Mouse (Mus musculus) intestine, embryonic 14.5 days (tissue): Measurements from ENCODE around the gene Gnpnat1. TPM values are rescaled to one million over a fixed set of nuclear protein-coding genes. Genes with fewer than 3 reads are reported as not detected.
A peak's percentile ranks its signal among the peaks of the same experiment; 100 is the strongest.

Experiments
- ATAC-seq: fragments of 200-750 bp; cut with Nextera tagmentation; replicated peaks from 2 replicates; pipeline ENCODE4 v1.8.0; 2017; ENCODE audit warnings: low read depth, moderate number of reproducible peaks, moderate TSS enrichment, moderate library complexity; ENCODE audit not compliant: low FRiP score, low TSS enrichment
- DNase-seq: peaks from one replicate; pipeline ENCODE4 v3.0.0-alpha.2; 2018; ENCODE audit warnings: low spot score
- H3K27ac ChIP-seq: fragments of 300-500 bp; sonication (generic); 2 replicates; pipeline ENCODE4 v1.5.1; 2014; ENCODE audit warnings: low read depth, mild to moderate bottlenecking, control low read depth
- H3K27me3 ChIP-seq: fragments of 300-500 bp; sonication (generic); replicated peaks from 2 replicates; pipeline ENCODE4 v1.6.1; 2014; ENCODE audit warnings: low read length, control low read depth; ENCODE audit not compliant: control insufficient read depth, insufficient read depth
- H3K36me3 ChIP-seq: fragments of 300-500 bp; sonication (generic); 2 replicates; pipeline ENCODE4 v1.6.1; 2014; ENCODE audit warnings: low read length, control low read depth; ENCODE audit not compliant: control insufficient read depth, insufficient read depth
- H3K4me1 ChIP-seq: fragments of 300-500 bp; sonication (generic); replicated peaks from 2 replicates; pipeline ENCODE4 v1.6.1; 2014; ENCODE audit warnings: low read length, control low read depth, mixed read lengths; ENCODE audit not compliant: control insufficient read depth, insufficient read depth
- H3K4me2 ChIP-seq: fragments of 300-500 bp; sonication (generic); 2 replicates; pipeline ENCODE4 v1.6.1; 2014; ENCODE audit warnings: low read length
- H3K4me3 ChIP-seq: fragments of 300-500 bp; sonication (generic); 2 replicates; pipeline ENCODE4 v1.5.1; 2014; ENCODE audit warnings: low read depth, low read length, control low read depth, mixed read lengths
- H3K9ac ChIP-seq: fragments of 300-500 bp; sonication (generic); 2 replicates; pipeline ENCODE4 v1.6.1; 2014; ENCODE audit warnings: mild to moderate bottlenecking, low read length
- H3K9me3 ChIP-seq: fragments of 300-500 bp; sonication (generic); 2 replicates; pipeline ENCODE4 v1.6.1; 2016; ENCODE audit warnings: low read length, control low read depth; ENCODE audit not compliant: control insufficient read depth
- WGBS: fragments of 180-500 bp; shearing (Covaris S2); extraction: QIAGEN DNeasy Blood & Tissue Kit; methylation state at CpG from one replicate; pipeline ENCODE4 v1.1.7; 2014; 5-methylcytosine and 5-hydroxymethylcytosine counted together
- polyA plus RNA-seq: library from polyadenylated mRNA; unstranded; fragments of >200 nt; fragmentation: Nextera tagmentation; extraction: Ambion mirVana; gene quantifications from 2 replicates; pipeline ENCODE4 v1.2.1, GENCODE M21; 2014

The Gnpnat1 gene
- polyA plus RNA-seq, 1 experiment from 2014 or later, result 66.5 TPM

- 20% methylated on average over 2 of the region's 2 CpGs for WGBS
- no peaks in the 10 kb centered on the region for H3K9me3 ChIP-seq
- DNase-seq (no peak), ATAC-seq (no peak)
- H3K4me2 ChIP-seq, result peak overlapping the region; percentile 57
- no peaks in the 10 kb centered on the region for H3K27me3 ChIP-seq
- H3K9ac ChIP-seq, result peak overlapping the region; percentile 74
- peaks cover 7% of the 10 kb centered on the region for H3K4me1 ChIP-seq
- peak overlapping the region; percentile 87 for H3K27ac ChIP-seq
- H3K4me3 ChIP-seq, result peak overlapping the region; percentile 67
- H3K36me3 ChIP-seq, result peaks cover 10% of the 10 kb centered on the region; the same call in 1 of the 2 replicates
Measured at GRCm38 (mm10) chr14:45387480-45387879, 17.2 kb downstream of the Gnpnat1 start.

- H3K9ac ChIP-seq, result no peak overlapping the region
- no peak overlapping the region for H3K4me2 ChIP-seq
- 93% methylated on average over 2 of the region's 2 CpGs for WGBS
- peaks cover 23% of the 10 kb centered on the region for H3K36me3 ChIP-seq
- no peak overlapping the region for H3K4me3 ChIP-seq
- H3K9me3 ChIP-seq, result no peaks in the 10 kb centered on the region
- H3K27ac ChIP-seq, result no peak overlapping the region
- H3K27me3 ChIP-seq, result no peaks in the 10 kb centered on the region
- ATAC-seq (no peak), DNase-seq (no peak)
- H3K4me1 ChIP-seq, result peaks cover 7% of the 10 kb centered on the region
Measured at GRCm38 (mm10) chr14:45385596-45385995, 19.1 kb downstream of the Gnpnat1 start.

GRCm38 (mm10) chr14:45382912-45383311, 21.8 kb downstream of the Gnpnat1 start:
- Histone ChIP-seq H3K36me3 (peaks cover 45% of the 10 kb centered on the region), H3K4me1 (peaks cover 7% of the 10 kb centered on the region), H3K27ac (no peak overlapping the region), H3K9ac (no peak overlapping the region), H3K4me2 (no peak overlapping the region), H3K9me3 (no peaks in the 10 kb centered on the region), H3K27me3 (no peaks in the 10 kb centered on the region), H3K4me3 (no peak overlapping the region)
- DNase-seq, result no peak
- WGBS, result 82% methylated on average over 4 of the region's 4 CpGs
- no peak for ATAC-seq

- H3K9ac ChIP-seq, result no peak overlapping the region
- H3K4me1 ChIP-seq, result no peaks in the 10 kb centered on the region
- no peak for ATAC-seq
- H3K4me2 ChIP-seq, result no peak overlapping the region
- no peaks in the 10 kb centered on the region for H3K27me3 ChIP-seq
- H3K36me3 ChIP-seq, result peaks cover 45% of the 10 kb centered on the region
- H3K4me3 ChIP-seq, result no peak overlapping the region
- H3K9me3 ChIP-seq, result no peaks in the 10 kb centered on the region
- no peak for DNase-seq
- WGBS, result 79% methylated on average over 6 of the region's 6 CpGs
- H3K27ac ChIP-seq, result no peak overlapping the region
Measured at GRCm38 (mm10) chr14:45380756-45381155, 24.0 kb downstream of the Gnpnat1 start.

- H3K9ac ChIP-seq, result no peak overlapping the region
- H3K36me3 ChIP-seq, result peaks cover 45% of the 10 kb centered on the region
- H3K4me1 ChIP-seq, result no peaks in the 10 kb centered on the region
- H3K4me3 ChIP-seq, result no peak overlapping the region
- DNase-seq (no peak), ATAC-seq (no peak)
- no peaks in the 10 kb centered on the region for H3K9me3 ChIP-seq
- no peak overlapping the region for H3K4me2 ChIP-seq
- 65% methylated on average over 3 of the region's 3 CpGs for WGBS
- H3K27ac ChIP-seq, result no peak overlapping the region
- no peaks in the 10 kb centered on the region for H3K27me3 ChIP-seq
Measured at GRCm38 (mm10) chr14:45378771-45379170, 25.9 kb downstream of the Gnpnat1 start.

- peaks cover 27% of the 10 kb centered on the region for H3K36me3 ChIP-seq
- 87% methylated on average over 6 of the region's 6 CpGs for WGBS
- ATAC-seq (no peak), DNase-seq (no peak)
- H3K4me2 ChIP-seq, result no peak overlapping the region
- peaks cover 5% of the 10 kb centered on the region; the same call in 1 of the 2 replicates for H3K9me3 ChIP-seq
- H3K27ac ChIP-seq, result no peak overlapping the region
- H3K9ac ChIP-seq, result no peak overlapping the region
- no peaks in the 10 kb centered on the region for H3K4me1 ChIP-seq
- no peaks in the 10 kb centered on the region for H3K27me3 ChIP-seq
- no peak overlapping the region for H3K4me3 ChIP-seq
Measured at GRCm38 (mm10) chr14:45365196-45365587, 39.5 kb downstream of the Gnpnat1 start.

GRCm38 (mm10) chr14:45364211-45365195, 40.2 kb downstream of the Gnpnat1 start:
- no peak overlapping the region for H3K27ac ChIP-seq
- no peaks in the 10 kb centered on the region for H3K27me3 ChIP-seq
- H3K36me3 ChIP-seq, result peaks cover 20% of the 10 kb centered on the region
- WGBS, result 89% methylated on average over 16 of the region's 16 CpGs
- H3K9ac ChIP-seq, result no peak overlapping the region
- ATAC-seq (no peak), DNase-seq (no peak)
- H3K4me2 ChIP-seq, result no peak overlapping the region
- no peak overlapping the region for H3K4me3 ChIP-seq
- H3K9me3 ChIP-seq, result peaks cover under 1% of the 10 kb centered on the region; the same call in 1 of the 2 replicates
- H3K4me1 ChIP-seq, result no peaks in the 10 kb centered on the region

GRCm38 (mm10) chr14:45350931-45351859, 53.5 kb downstream of the Gnpnat1 start, which contains the start of gene Styx:
Styx (plus strand) TSS chr14:45351093.
- no peaks in the 10 kb centered on the region for H3K9me3 ChIP-seq
- peak within 1 kb of the TSS; percentile 64 for H3K9ac ChIP-seq
- no peaks in the 10 kb centered on the region for H3K27me3 ChIP-seq
- H3K36me3 ChIP-seq, result peaks cover 33% of the 10 kb centered on the region
- peak within 1 kb of the TSS; percentile 53 for H3K4me2 ChIP-seq
- peak within 1 kb of the TSS; percentile 75 for H3K27ac ChIP-seq
- WGBS, result under 1% methylated on average over 66 of the region's 93 CpGs
- ATAC-seq (peak; percentile 98), DNase-seq (peak; percentile 95)
- H3K4me3 ChIP-seq, result peak within 1 kb of the TSS; percentile 71
- peaks cover 13% of the 10 kb centered on the region for H3K4me1 ChIP-seq
